In the genomic region with DNA sequence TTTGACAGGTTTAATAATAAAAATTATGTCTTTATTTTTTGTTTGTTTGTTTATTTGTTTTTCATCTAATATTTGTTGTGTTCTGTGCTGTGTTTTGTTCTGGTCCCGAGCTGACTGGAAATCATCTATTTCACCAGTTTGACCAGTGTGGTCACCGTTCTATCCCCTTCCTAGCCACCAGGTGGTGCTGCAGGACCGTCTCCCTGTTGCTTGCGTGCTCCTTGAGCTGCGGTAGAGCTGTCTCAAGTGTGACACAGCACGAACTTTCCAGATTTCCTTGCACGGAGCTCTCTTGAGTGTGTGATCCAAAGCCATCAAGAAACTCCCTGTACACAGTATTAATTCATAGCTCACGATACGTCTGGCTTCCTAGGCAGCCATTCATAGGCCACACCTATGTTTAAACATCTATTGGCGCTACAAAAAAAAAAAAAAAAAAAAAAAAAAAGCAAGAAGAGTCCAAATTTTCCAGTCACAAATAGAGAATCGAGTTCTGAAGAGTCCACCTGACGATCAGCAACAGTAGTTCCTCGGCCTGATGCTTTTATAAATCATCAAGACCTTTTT, we compare ENCODE assay signal across 8 mouse cellular contexts. TPM values are rescaled to one million over a fixed set of nuclear protein-coding genes. Genes with fewer than 3 reads are reported as not detected.
A peak's percentile ranks its signal among the peaks of the same experiment; 100 is the strongest.
DNase-seq lines count a peak whose midpoint lies in the region; ATAC-seq lines count a peak whose summit lies in the region.

No protein-coding gene starts in this region.

- no peak overlapping the region for H3K27ac ChIP-seq in midbrain, embryonic 10.5 days (replicated peaks)

- intact Hi-C loops in gastrocnemius, postnatal 14 days (cut with DNase I; ENCODE audit: low total_unique reads) = no loop called here
- intact Hi-C loops in left cerebral cortex, postnatal 14 days (cut with DNase I) = loop anchor here (1.0 to 10.0 kb wide), 4 partner anchors 113 to 403 kb away; partner anchors contain the start of gene Zfr

- peak; percentile 84 for DNase-seq in gastrocnemius, postnatal 14 days
- peak; percentile 77 to 87 for DNase-seq in left cerebral cortex, postnatal 14 days (ENCODE audit: low spot score in 2 of 2)
- DNase-seq in midbrain, embryonic 10.5 days (ENCODE audit: low spot score) = peak; percentile 76
- peak; percentile 74 for DNase-seq in right cerebral cortex, postnatal 25 days
- DNase-seq in urinary bladder, postnatal 25 days (ENCODE audit: low spot score) = peak; percentile 91

- H3K4me3 ChIP-seq in midbrain, embryonic 10.5 days = no peak overlapping the region

- ATAC-seq in activated CD4-positive, CD25-positive, alpha-beta regulatory T cell, adult 4 months = peak; percentile 93
- ATAC-seq in common myeloid progenitor, adult 5-6 weeks (replicated peaks; ENCODE audit: low read depth, poor library complexity, severe bottlenecking) = peak; percentile 100
- ATAC-seq in inflammation-experienced regulatory T-cells, adult 6 months = peak; percentile 94

- H3K36me3 ChIP-seq in midbrain, embryonic 10.5 days = peaks cover 9% of the 10 kb centered on the region; the same call in 1 of the 2 replicates

- no peaks in the 10 kb centered on the region for H3K27me3 ChIP-seq in midbrain, embryonic 10.5 days (ENCODE audit: low read depth, poor library complexity, severe bottlenecking)

- 36% methylated on average over 13 of the region's 13 CpGs for WGBS in midbrain, embryonic 10.5 days

- no peaks in the 10 kb centered on the region for H3K4me1 ChIP-seq in midbrain, embryonic 10.5 days

- H3K9me3 ChIP-seq in midbrain, embryonic 10.5 days (replicated peaks) = no peaks in the 10 kb centered on the region

RNA-seq across cellular contexts. Expression of gene Sub1, which starts 24.8 kb away (rescaled TPM):
- 1,000 to 10,000 TPM in 1 of 2 experiments, 100 to 1,000 TPM in 1; 878 to 1,002 TPM for polyA plus RNA-seq in activated CD4-positive, CD25-positive, alpha-beta regulatory T cell, adult 4 months (2017; shearing (Covaris generic))
- 717 and 731 TPM in 2 replicates for total RNA-seq in common myeloid progenitor, adult 5-6 weeks (2017)
- 100 to 1,000 TPM; 101 to 124 TPM for total RNA-seq in gastrocnemius, postnatal 14 days (2021)
- polyA plus RNA-seq in inflammation-experienced regulatory T-cells, adult 6 months (2017; shearing (Covaris generic)) = 1,000 to 10,000 TPM in 1 of 3 experiments, 100 to 1,000 TPM in 2; 740 to 1,497 (median 768) TPM
- 100 to 1,000 TPM; 308 to 316 TPM for total RNA-seq in left cerebral cortex, postnatal 14 days (2021)
- polyA plus RNA-seq in midbrain, embryonic 10.5 days (2016; fragmentation: Nextera tagmentation; extraction: Ambion mirVana) = 721 and 804 TPM in 2 replicates
